Mouse (Mus musculus) olfactory bulb, adult 2 months (tissue): Measurements from ENCODE around the gene Zbtb32.

Experiments
- CTCF ChIP-seq: fragments of 200-500 bp; IDR thresholded peaks from 2 replicates; pipeline ENCODE4 v1.5.1; 2012; ENCODE audit warnings: low read depth, mild to moderate bottlenecking, low read length, moderate library complexity; ENCODE audit not compliant: insufficient read depth
- POLR2A ChIP-seq: fragments of 200-500 bp; IDR thresholded peaks from 2 replicates; pipeline ENCODE4 v1.6.1; 2012; ENCODE audit warnings: mild to moderate bottlenecking, low read depth, low read length, moderate library complexity; ENCODE audit not compliant: insufficient read depth

GRCm38 (mm10) chr7:30572969-30573368 is 25.7 kb downstream of the Zbtb32 start:
- TF ChIP-seq CTCF = no peak
- TF ChIP-seq POLR2A = no peak
